ENCODE assay signal across 11 mouse cellular contexts in the genomic region with DNA sequence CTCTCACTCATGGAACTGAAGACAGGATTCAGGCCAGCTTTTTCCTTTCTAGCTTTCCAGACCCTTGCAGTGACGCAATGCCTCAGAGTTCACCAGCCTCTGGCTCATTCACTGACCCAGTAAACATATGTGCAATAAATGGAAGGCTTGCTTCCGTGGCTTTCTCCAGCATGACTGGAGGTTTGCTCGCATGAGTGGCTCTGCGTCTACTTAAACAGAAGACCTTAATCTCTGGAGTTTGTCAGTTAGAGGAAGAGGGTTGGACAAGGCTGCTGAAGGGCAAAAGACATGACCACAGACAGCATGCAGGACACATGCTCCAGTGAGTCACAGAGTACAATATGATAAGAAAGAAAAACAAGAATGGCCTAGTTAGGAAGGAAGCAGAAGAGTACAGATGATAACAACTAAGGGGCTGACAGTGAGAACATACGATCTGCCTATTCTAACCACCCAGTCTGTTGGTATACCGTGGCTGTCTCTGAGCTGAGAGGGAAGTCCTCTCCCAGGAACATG. TPM values are rescaled to one million over a fixed set of nuclear protein-coding genes. Genes with fewer than 3 reads are reported as not detected.
DNase-seq lines count a peak whose midpoint lies in the region; ATAC-seq and TF ChIP-seq lines count a peak whose summit lies in the region.
"Had no signal": no experiment of that assay in that cellular context is flagged by ENCODE, and none has a peak within 500 bp of the region (broad histone marks: within the 10 kb centered on the region; RNA-seq: fewer than 3 reads in every experiment).

No protein-coding gene starts in this region.

- peak; percentile 62 for ATAC-seq in granulocyte monocyte progenitor cell, adult 5-6 weeks (replicated peaks; ENCODE audit: poor library complexity, severe bottlenecking)
- ATAC-seq in kidney, embryonic 15.5 days (replicated peaks; ENCODE audit: low FRiP score): peak; percentile 90
- no peak for ATAC-seq in midbrain, embryonic 16.5 days

- intact Hi-C loops in gastrocnemius, postnatal 14 days (cut with DNase I; ENCODE audit: low total_unique reads): no loop called here

- no peaks in the 10 kb centered on the region for H3K36me3 ChIP-seq in kidney, embryonic 15.5 days
- no peaks in the 10 kb centered on the region for H3K36me3 ChIP-seq in myocyte (ENCODE audit: control insufficient read depth, insufficient read depth)
- H3K36me3 ChIP-seq in midbrain, embryonic 16.5 days (ENCODE audit: control insufficient read depth, insufficient read depth, low read length): no peaks in the 10 kb centered on the region
- H3K36me3 ChIP-seq: neural tube, embryonic 13.5 days had no signal

- H3K27me3 ChIP-seq in kidney, embryonic 15.5 days: no peaks in the 10 kb centered on the region
- H3K27me3 ChIP-seq in myocyte (ENCODE audit: control insufficient read depth, insufficient read depth, insufficient read length): no peaks in the 10 kb centered on the region
- no peaks in the 10 kb centered on the region for H3K27me3 ChIP-seq in midbrain, embryonic 16.5 days (ENCODE audit: control insufficient read depth, insufficient read depth, low read depth, low read length)
- H3K27me3 ChIP-seq: neural tube, embryonic 13.5 days had no signal

- no peak overlapping the region for H3ac ChIP-seq in myocyte (ENCODE audit: control insufficient read depth, insufficient read length)

- 12% methylated on average over 6 of the region's 6 CpGs for WGBS in kidney, embryonic 15.5 days
- 43% methylated on average over 6 of the region's 6 CpGs for WGBS in midbrain, embryonic 16.5 days

- H3K27ac ChIP-seq in kidney, embryonic 15.5 days: peak overlapping the region; percentile 81
- no peak overlapping the region for H3K27ac ChIP-seq in midbrain, embryonic 16.5 days (ENCODE audit: low read length)
- H3K27ac ChIP-seq: neural tube, embryonic 13.5 days had no signal

- DNase-seq in adrenal gland, adult 2 months: peak; percentile 60
- DNase-seq in adrenal gland, postnatal 4 days (ENCODE audit: low spot score in 2 of 2): no peak
- no peak for DNase-seq in gastrocnemius, postnatal 14 days
- DNase-seq in urinary bladder, adult 2 months (ENCODE audit: low spot score): no peak
- DNase-seq: cerebellum, postnatal 10 days had no signal

- no peaks in the 10 kb centered on the region for H3K9me3 ChIP-seq in kidney, embryonic 15.5 days (replicated peaks)
- no peaks in the 10 kb centered on the region for H3K9me3 ChIP-seq in midbrain, embryonic 16.5 days (replicated peaks; ENCODE audit: control insufficient read depth, low read length, poor library complexity, severe bottlenecking)
- H3K9me3 ChIP-seq: neural tube, embryonic 13.5 days had no signal

- no peak overlapping the region for H3K9ac ChIP-seq in kidney, embryonic 15.5 days
- H3K9ac ChIP-seq in midbrain, embryonic 16.5 days (ENCODE audit: low read depth, low read length): no peak overlapping the region
- H3K9ac ChIP-seq: neural tube, embryonic 13.5 days had no signal

- no peak overlapping the region for H3K4me3 ChIP-seq in kidney, embryonic 15.5 days (replicated peaks)
- no peak overlapping the region for H3K4me3 ChIP-seq in myocyte
- no peak overlapping the region for H3K4me3 ChIP-seq in midbrain, embryonic 16.5 days (ENCODE audit: low read depth, low read length)
- H3K4me3 ChIP-seq: neural tube, embryonic 13.5 days had no signal

- H3K4me2 ChIP-seq in kidney, embryonic 15.5 days: peak overlapping the region; percentile 41
- H3K4me2 ChIP-seq in myocyte (ENCODE audit: low read depth): peak overlapping the region; percentile 55
- H3K4me2 ChIP-seq in midbrain, embryonic 16.5 days (ENCODE audit: low read length): no peak overlapping the region
- H3K4me2 ChIP-seq: neural tube, embryonic 13.5 days had no signal

- H3K4me1 ChIP-seq in kidney, embryonic 15.5 days: peaks cover 33% of the 10 kb centered on the region
- H3K4me1 ChIP-seq in midbrain, embryonic 16.5 days (ENCODE audit: control insufficient read depth, insufficient read depth, low read length): no peaks in the 10 kb centered on the region
- H3K4me1 ChIP-seq: neural tube, embryonic 13.5 days had no signal

- no peak for TF ChIP-seq POLR2A in myocyte (IDR thresholded peaks at IDR 0.05; ENCODE audit: insufficient read length, low read depth)

- H3K79me2 ChIP-seq in myocyte (ENCODE audit: control insufficient read depth, insufficient read depth): no peaks in the 10 kb centered on the region

TF ChIP-seq in myocyte, 11 proteins besides CTCF, POLR2A, EP300 and RAD21:
- TF ChIP-seq MYOG (IDR thresholded peaks at IDR 0.05; ENCODE audit: control insufficient read depth in 1 of 3, insufficient read depth in 1 of 3, insufficient read length in 2 of 3, low read depth in 2 of 3) (peak in 1 of 3 experiments; percentile 12), E2F4 (IDR thresholded peaks at IDR 0.05; ENCODE audit: insufficient read depth) (no peak), USF1 (IDR thresholded peaks at IDR 0.05; ENCODE audit: low read depth) (no peak), CEBPB (IDR thresholded peaks at IDR 0.05; ENCODE audit: insufficient read depth, poor library complexity, severe bottlenecking) (0 out of 2 replicates have a peak, but pooled peaks have one; percentile 21), MAX (IDR thresholded peaks at IDR 0.05; ENCODE audit: low read depth) (no peak), MYOD1 (IDR thresholded peaks at IDR 0.05; ENCODE audit: control insufficient read depth in 1 of 3, insufficient read length in 2 of 3, low read depth in 2 of 3) (peak in 1 of 3 experiments; percentile 32), POLR2AphosphoS2 (IDR thresholded peaks at IDR 0.05; ENCODE audit: insufficient read length, low read depth) (no peak), TCF3 (IDR thresholded peaks at IDR 0.05; ENCODE audit: insufficient read length, low read depth) (no peak)

RNA-seq across cellular contexts. Expression of a gene that starts 1.0 kb away (rescaled TPM):
- total RNA-seq in adrenal gland, adult 2 months (2021): under 1 TPM; 0.14 to 0.43 TPM
- polyA plus RNA-seq in adrenal gland, adult 2 months (2012; rRNA removed): 0.08 and 0.15 TPM in 2 replicates
- total RNA-seq in adrenal gland, postnatal 4 days (2021): 1 to 10 TPM; 1.4 to 1.8 TPM
- not detected in 2 replicates for total RNA-seq in granulocyte monocyte progenitor cell, adult 5-6 weeks (2014; fragmentation: Nextera tagmentation)
- total RNA-seq in granulocyte monocyte progenitor cell, adult 5-6 weeks (2017): not detected in 2 replicates
- polyA plus RNA-seq in kidney, embryonic 15.5 days (2015; fragmentation: Nextera tagmentation; extraction: Ambion mirVana): 2.7 and 2.9 TPM in 2 replicates
- 0.02 TPM for polyA plus RNA-seq in myocyte (2012; fragmentation: generic; extraction: Trizol)
- polyA plus RNA-seq in midbrain, embryonic 16.5 days (2015; fragmentation: Nextera tagmentation; extraction: Ambion mirVana): not detected in 2 replicates
- total RNA-seq in gastrocnemius, postnatal 14 days (2021): not detected
- polyA plus RNA-seq in urinary bladder, adult 2 months (2012; rRNA removed): 0.04 and 0.06 TPM in 2 replicates

RNA-seq across cellular contexts. Expression of a gene that starts 20.1 kb away (rescaled TPM):
- total RNA-seq in adrenal gland, adult 2 months (2021): not detected
- polyA plus RNA-seq in adrenal gland, adult 2 months (2012; rRNA removed): not detected in 2 replicates
- total RNA-seq in adrenal gland, postnatal 4 days (2021): not detected
- not detected in 2 replicates for total RNA-seq in granulocyte monocyte progenitor cell, adult 5-6 weeks (2014; fragmentation: Nextera tagmentation)
- not detected in 2 replicates for total RNA-seq in granulocyte monocyte progenitor cell, adult 5-6 weeks (2017)
- polyA plus RNA-seq in kidney, embryonic 15.5 days (2015; fragmentation: Nextera tagmentation; extraction: Ambion mirVana): not detected in 2 replicates
- polyA plus RNA-seq in myocyte (2012; fragmentation: generic; extraction: Trizol): not detected
- not detected in 2 replicates for polyA plus RNA-seq in midbrain, embryonic 16.5 days (2015; fragmentation: Nextera tagmentation; extraction: Ambion mirVana)
- not detected for total RNA-seq in gastrocnemius, postnatal 14 days (2021)
- polyA plus RNA-seq in urinary bladder, adult 2 months (2012; rRNA removed): not detected in 2 replicates
- polyA plus RNA-seq: large intestine, adult 2 months; neural tube, embryonic 13.5 days had no signal

RNA-seq across cellular contexts. Expression of a gene that starts 20.4 kb away (rescaled TPM):
- not detected for total RNA-seq in adrenal gland, adult 2 months (2021)
- not detected in 2 replicates for polyA plus RNA-seq in adrenal gland, adult 2 months (2012; rRNA removed)
- total RNA-seq in adrenal gland, postnatal 4 days (2021): not detected
- not detected in 2 replicates for total RNA-seq in granulocyte monocyte progenitor cell, adult 5-6 weeks (2014; fragmentation: Nextera tagmentation)
- not detected in 2 replicates for total RNA-seq in granulocyte monocyte progenitor cell, adult 5-6 weeks (2017)
- not detected in 2 replicates for polyA plus RNA-seq in kidney, embryonic 15.5 days (2015; fragmentation: Nextera tagmentation; extraction: Ambion mirVana)
- polyA plus RNA-seq in myocyte (2012; fragmentation: generic; extraction: Trizol): not detected
- polyA plus RNA-seq in midbrain, embryonic 16.5 days (2015; fragmentation: Nextera tagmentation; extraction: Ambion mirVana): not detected in 2 replicates
- not detected for total RNA-seq in gastrocnemius, postnatal 14 days (2021)
- not detected in 2 replicates for polyA plus RNA-seq in urinary bladder, adult 2 months (2012; rRNA removed)
- polyA plus RNA-seq: large intestine, adult 2 months; neural tube, embryonic 13.5 days had no signal

RNA-seq across cellular contexts. Expression of a gene that starts 46.3 kb away (rescaled TPM):
- total RNA-seq in adrenal gland, adult 2 months (2021): under 1 TPM in 1 of 2 experiments, not detected in 1; 0.24 TPM
- polyA plus RNA-seq in adrenal gland, adult 2 months (2012; rRNA removed): not detected in 2 replicates
- total RNA-seq in adrenal gland, postnatal 4 days (2021): 1 to 10 TPM in 1 of 2 experiments, under 1 TPM in 1; 0.37 to 5.1 TPM
- total RNA-seq in granulocyte monocyte progenitor cell, adult 5-6 weeks (2014; fragmentation: Nextera tagmentation): not detected in 2 replicates
- not detected in 2 replicates for total RNA-seq in granulocyte monocyte progenitor cell, adult 5-6 weeks (2017)
- 9.3 TPM in 2 replicates for polyA plus RNA-seq in kidney, embryonic 15.5 days (2015; fragmentation: Nextera tagmentation; extraction: Ambion mirVana)
- polyA plus RNA-seq in myocyte (2012; fragmentation: generic; extraction: Trizol): not detected
- polyA plus RNA-seq in midbrain, embryonic 16.5 days (2015; fragmentation: Nextera tagmentation; extraction: Ambion mirVana): not detected in 2 replicates
- not detected for total RNA-seq in gastrocnemius, postnatal 14 days (2021)
- not detected in 2 replicates for polyA plus RNA-seq in urinary bladder, adult 2 months (2012; rRNA removed)
- polyA plus RNA-seq: large intestine, adult 2 months; neural tube, embryonic 13.5 days had no signal
